Mouse (Mus musculus) thymus, postnatal 14 days (tissue): ENCODE measurements at regions not wholly inside any gene's neighbourhood (a gene's known extent, or its start where the extent isn't known, plus 50 kb on each side); places are given as distances from the start of the nearest gene placed in this dataset.

Experiments used
- DNase-seq: peaks from one replicate; pipeline ENCODE4 v3.0.0; 2021

DNA sequence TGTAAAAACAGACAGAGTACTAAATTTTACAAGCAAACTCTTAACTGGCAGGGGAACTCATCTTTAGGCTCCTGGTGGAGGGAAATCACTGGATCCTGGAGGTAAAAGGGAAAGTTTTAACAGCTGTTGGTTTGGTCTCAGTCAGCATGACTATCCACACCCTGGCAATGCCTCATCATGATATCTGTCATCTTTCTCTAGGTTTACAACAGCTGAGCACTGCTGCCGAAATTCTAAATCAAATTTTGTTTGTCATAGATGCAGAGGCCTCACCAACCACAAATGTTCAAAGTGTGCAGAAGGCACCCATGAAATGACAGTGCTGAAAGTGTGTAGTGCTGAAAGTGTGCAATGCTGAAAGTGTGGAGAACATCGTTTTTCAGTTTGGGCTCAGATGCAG is 180.6 kb upstream of the Lpp start:
- no peak for DNase-seq

- no peak for DNase-seq
Observed at GRCm38 (mm10) chr16:24211588-24211987, 181.7 kb upstream of the Lpp start.

DNA sequence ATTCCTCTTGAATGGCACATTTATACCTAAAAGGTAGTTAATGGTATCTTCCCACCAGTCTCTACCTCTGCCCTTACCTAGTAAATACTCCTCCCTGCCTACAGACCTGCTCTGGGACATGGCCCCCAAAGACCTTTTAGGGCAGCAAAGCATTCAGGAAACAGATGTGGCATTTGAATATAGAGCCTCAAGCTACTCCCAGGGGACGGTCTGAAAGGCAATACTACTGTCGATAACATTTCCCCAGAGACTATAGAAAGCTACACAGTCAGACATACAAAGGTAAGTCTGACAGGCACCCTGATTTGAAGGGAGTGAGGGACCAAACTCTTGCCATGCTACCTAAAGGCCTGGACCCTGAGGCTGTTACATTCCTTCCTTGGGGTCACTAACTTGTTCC is 184.4 kb upstream of the Lpp start:
- no peak for DNase-seq

GRCm38 (mm10) chr16:24208118-24208517 is 185.2 kb upstream of the Lpp start:
- no peak for DNase-seq

DNA sequence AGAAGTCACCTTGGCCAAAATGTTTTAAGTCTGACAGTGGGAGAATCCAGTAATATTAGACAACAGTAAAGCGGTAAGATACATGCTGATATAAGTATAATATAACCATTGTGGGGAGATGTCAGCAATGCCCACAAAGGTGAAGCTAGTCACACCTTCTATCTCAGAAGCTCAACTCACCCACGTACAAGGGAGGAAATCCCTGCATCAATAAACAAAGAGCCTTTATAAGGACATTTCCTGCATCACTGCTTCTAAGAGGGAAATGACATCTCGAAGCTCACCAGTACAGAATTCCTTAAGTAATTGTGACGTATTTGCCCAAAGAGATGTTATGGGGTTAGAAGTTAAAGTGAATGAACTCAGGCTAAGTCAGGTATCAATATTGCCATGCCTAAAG is 186.3 kb upstream of the Lpp start:
- DNase-seq: no peak

GRCm38 (mm10) chr16:24206461-24206861 is 186.8 kb upstream of the Lpp start:
- DNase-seq: no peak

GRCm38 (mm10) chr16:24205594-24205993 is 187.7 kb upstream of the Lpp start:
- DNase-seq: no peak

- DNase-seq: peak; percentile 41
Observed at GRCm38 (mm10) chr16:24204064-24204730, 189.1 kb upstream of the Lpp start.

- no peak for DNase-seq
Observed at GRCm38 (mm10) chr16:24202653-24203052, 190.7 kb upstream of the Lpp start.

- DNase-seq: peak; percentile 23
Observed at GRCm38 (mm10) chr16:24201455-24201854, 191.9 kb upstream of the Lpp start.

DNA sequence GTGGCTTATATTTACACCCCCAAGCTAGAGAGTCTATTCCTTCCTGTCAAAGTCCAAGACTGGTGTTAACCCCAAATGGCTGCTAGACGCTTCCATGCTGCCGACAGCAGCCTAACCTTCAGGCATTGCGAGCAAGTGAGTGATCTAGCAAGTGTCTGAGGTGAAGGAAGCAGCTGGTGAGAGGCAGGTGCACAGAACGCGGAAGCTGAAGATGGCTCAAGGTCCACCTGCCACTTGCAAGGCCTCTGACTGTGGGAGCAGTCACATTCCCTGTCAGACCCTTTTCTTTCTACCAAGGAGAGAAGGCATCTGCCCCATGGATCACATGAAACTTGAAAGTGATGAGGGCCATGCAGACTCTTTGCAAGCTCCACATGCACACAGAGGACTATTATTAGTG is 193.1 kb upstream of the Lpp start:
- peak; percentile 81 for DNase-seq

GRCm38 (mm10) chr16:24199408-24200167 is 193.7 kb upstream of the Lpp start:
- no peak for DNase-seq

- DNase-seq: no peak
Observed at GRCm38 (mm10) chr16:24198291-24198690, 195.0 kb upstream of the Lpp start.

GRCm38 (mm10) chr16:24197618-24198017 is 195.7 kb upstream of the Lpp start:
- DNase-seq: no peak

- no peak for DNase-seq
Observed at GRCm38 (mm10) chr16:24193945-24194344, 199.4 kb upstream of the Lpp start.

GRCm38 (mm10) chr16:24193251-24193873 is 199.9 kb upstream of the Lpp start:
- no peak for DNase-seq

DNA sequence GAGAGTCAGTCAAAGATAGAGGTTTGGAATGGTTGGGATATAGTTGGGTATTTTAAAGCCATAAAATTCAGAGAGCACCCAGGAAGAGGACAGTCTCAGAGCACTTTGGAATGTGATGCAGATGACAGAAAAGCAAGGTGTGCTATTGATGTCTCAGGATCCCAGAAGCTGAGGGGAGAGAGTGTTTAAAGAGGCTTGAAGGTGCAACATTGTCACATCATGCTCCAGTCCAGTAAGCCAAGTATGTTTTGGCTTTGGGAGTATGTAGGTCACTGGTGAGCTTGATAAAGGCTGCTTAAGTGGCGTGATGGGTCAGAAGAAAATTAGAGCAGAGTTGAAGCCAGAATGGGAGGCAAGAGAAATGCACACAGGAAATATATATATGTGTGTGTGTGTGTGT is 201.3 kb upstream of the Lpp start:
- DNase-seq: no peak

- no peak for DNase-seq
Observed at GRCm38 (mm10) chr16:24187131-24187530, 198.5 kb upstream of the Bcl6 start.

- DNase-seq: peak; percentile 54
Observed at GRCm38 (mm10) chr16:24185989-24186388, 197.3 kb upstream of the Bcl6 start.

- DNase-seq: no peak
Observed at GRCm38 (mm10) chr16:24184846-24185245, 196.2 kb upstream of the Bcl6 start.

GRCm38 (mm10) chr16:24183216-24183615 is 194.6 kb upstream of the Bcl6 start:
- no peak for DNase-seq

DNA sequence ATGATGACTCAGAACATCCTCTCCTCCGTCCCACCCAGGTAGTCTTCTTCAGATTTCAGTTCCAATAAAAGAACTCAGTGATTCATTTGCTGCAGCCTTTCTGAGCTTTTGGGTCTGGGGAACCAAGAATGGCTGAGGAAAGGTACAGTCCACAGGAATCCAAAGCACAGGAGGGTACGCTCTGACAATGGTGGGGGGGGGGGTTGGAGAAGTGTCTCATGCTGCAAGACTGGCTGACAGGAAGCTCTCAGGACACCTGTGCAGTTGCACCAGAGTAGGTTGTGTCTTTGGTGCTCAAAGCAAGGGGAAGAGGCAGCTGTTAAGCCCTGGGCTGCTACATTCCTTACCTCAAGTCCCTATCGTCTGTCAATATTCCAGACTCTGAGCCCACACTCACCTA is 192.7 kb upstream of the Bcl6 start:
- peak; percentile 61 for DNase-seq

DNA sequence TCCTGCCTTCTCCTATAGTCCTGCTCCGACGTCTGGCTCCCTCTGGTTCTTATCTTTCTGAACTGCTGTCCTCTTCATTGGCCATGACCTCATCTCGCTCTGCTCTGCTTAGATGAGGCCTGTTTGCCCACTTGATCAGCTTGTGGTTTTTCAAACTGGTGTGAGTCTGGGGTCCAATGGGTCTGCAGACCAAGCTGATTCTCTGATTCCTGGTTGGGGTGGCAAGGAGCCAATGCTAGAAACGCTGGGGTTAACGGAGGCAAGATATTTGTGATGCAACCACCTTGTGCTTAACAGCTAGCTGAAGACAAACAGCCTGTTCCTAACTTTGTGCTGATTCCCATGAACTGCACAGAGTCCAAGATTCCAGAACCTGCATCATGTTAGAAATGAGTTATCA is 192.0 kb upstream of the Bcl6 start:
- DNase-seq: no peak

- no peak for DNase-seq
Observed at GRCm38 (mm10) chr16:24177564-24177963, 188.9 kb upstream of the Bcl6 start.
